Mouse (Mus musculus) heart, postnatal 10 days (tissue): ENCODE measurements around the gene Lrfn4. TPM values are rescaled to one million over a fixed set of nuclear protein-coding genes. Genes with fewer than 3 reads are reported as not detected.
"Not testable (repeated sequence)": the region's sequence is repeated elsewhere in the genome, so short reads cannot be mapped to it uniquely, and the experiment has no call there.

Experiments used
- DNase-seq, 2 experiments: peaks; one replicate each; pipeline ENCODE4 v3.0.0; 2021
- intact Hi-C: fragments of 180-260 bp; cut with DNase I; formaldehyde crosslinking; loops from one replicate; pipeline ENCODE4 v1.15.1; 2025
- total RNA-seq, 2 experiments: library from RNA; stranded (reverse); gene quantifications; 2 replicates each; pipeline ENCODE4 v1.2.3; 2021

Gene Lrfn4
- total RNA-seq, 2 experiments from 2014 or later = 12.6 to 16.0 TPM

DNA sequence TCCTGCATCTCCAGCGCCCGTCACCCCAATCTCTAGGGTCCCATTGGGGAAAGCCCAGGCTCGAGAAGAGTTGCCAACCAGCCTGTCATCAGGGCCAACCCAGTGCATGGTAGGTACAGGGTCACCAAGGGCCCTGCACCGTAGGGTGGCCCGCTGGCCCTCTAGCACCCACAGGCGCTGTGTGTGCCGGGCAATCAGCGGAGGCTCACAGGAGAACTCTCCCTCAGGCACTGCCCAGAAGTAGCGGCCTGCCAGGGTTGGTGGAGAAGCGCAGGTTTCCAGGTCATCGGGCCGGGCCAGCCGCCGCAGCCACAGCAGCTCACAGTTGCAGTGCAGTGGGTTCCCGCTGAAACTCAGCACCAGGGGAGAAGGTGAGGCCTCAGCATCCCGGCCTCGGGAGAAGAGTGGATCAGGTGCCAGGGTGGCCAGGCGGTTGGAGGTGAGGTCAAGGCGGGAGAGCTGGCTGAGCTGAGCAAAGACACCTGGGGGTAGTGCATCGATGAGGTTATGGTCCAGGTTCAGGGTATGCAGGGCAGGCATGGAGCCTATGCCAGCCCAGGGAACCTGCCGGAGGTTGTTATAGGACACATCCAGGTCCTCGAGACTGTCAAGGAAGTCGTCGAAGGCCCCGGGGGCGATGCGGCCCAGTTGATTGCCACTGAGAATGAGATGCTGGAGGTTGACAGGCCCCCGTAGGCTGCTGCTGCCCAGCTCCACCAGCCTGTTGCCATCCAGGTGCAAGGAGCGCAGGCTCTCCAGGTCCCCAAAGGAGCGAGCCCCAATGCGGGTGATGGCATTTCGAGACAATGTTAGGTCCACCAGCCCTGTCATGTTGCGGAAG lies 1.8 kb downstream of the Lrfn4 start:
- intact Hi-C loops = no loop called here

DNA sequence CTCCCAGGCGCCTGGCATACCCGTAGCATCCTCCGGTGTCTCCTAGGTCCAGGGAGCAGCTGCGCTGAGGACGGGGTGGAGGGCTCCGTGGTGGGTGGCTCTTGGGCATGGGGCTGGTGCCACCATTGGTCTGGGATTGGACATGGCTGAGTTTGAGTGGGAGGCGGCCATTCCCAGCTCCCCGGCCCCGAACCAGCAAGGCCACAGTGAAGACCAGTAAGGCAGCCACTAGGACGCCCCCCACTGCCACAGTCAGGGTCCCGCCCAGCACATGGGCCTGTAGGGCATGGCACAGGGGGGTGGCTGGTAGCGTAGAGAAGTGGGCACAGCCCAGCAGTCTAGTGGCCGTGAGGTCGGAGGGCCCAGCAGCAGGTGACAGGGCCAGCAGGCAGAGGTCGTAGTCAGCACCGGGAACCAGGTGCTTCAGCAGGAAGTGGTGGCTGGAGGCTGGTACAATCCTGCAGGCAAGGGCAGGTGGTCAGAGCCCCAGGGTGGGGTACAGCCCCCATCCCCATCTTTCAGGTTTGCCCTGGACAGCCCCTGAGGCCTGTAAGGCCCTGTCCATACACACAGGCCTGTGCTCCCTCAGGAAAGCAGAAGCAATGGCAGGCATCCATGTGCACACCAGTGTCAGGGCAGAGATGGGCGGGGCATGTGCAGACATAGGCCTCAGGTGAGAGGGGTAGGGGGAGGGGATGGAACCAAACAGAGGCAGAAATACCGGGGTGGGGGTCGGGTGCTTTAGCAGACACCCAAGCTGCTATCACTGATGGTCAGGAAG lies 3.1 kb downstream of the Lrfn4 start:
- intact Hi-C loops = no loop called here
- no peak for DNase-seq

More for the DNA sequence above, 1.8 kb downstream of the Lrfn4 start:
- DNase-seq = no peak

DNA sequence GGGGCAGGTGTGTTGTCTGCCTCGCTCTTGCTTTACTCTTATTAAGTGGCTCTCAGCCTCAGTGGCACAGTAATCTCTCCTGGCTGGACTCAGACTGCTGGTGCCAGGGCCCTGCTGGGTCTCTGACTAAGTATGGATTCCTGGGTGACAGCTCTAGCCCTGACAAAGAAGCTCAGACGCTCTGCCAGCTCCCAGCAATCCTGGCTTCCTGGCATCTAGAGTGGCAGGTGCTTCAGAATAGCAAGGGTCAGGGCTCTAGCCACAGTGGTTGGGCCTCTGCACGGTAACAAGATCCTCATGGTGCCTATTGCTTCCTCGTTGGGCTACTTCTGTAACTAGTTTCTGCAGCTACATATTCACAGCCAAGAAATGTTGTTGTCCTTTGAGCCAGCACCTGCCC lies 5.4 kb downstream of the Lrfn4 start:
- DNase-seq = peak; percentile 48 to 56
- intact Hi-C loops = no loop called here

DNA sequence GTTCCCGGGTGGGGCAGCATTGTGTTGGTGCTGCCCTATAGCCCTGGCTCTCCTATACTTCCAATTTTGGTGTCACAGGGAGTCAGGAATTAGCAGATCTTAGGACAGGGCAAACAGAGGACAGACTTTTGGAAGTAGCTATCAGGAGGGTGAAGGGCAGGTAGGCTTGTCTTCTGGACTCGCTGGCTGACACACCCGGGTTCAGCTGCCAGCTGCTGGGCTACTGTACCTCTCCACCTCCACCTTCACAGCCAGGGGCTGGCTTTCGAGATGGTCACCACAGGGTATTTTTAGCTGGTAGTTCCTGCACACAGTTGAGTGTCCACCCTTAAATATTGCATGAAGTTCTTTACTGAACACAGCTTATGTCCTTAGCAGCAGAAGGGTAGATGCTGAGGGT lies 7.0 kb downstream of the Lrfn4 start:
- no peak for DNase-seq
- intact Hi-C loops = no loop called here

DNA sequence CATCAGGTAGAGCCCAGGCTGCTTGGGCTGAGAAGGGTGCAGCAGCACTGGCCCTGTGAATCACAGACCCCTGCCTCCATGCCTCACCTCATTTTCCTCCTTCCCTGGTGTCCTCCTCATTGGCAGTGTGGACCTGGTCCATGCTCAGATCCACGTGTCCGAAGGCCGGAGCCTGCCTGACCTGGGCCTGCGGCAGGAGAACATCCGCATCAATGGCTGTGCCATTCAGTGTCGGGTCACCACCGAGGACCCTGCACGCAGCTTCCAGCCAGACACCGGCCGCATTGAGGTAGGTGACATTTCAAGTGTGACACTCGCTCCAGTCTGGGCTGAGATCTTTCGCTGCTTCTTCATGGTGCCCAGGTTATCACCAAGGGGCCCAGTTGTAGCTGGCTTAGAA lies 8.1 kb downstream of the Lrfn4 start:
- DNase-seq = no peak
- intact Hi-C loops = no loop called here

DNA sequence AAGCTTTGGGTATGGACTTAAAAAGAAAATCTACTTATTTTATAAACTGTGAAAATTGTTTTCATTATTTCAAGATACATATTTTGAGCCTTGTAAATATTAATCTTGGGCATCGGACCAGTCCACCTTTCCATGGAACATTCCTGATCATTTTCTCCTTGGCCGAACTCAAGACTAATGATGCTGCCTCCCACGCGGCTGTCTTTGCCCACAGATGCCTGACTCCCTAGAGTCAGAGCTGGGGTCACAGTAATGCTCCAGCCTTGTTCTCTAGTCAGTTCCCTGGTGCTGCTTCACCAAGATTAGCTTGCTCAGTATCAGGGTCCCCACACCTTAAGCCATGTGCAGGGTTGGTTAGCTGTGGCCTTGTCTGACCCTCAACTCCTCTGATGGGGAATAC lies 9.8 kb downstream of the Lrfn4 start:
- intact Hi-C loops = no loop called here
- no peak for DNase-seq

DNA sequence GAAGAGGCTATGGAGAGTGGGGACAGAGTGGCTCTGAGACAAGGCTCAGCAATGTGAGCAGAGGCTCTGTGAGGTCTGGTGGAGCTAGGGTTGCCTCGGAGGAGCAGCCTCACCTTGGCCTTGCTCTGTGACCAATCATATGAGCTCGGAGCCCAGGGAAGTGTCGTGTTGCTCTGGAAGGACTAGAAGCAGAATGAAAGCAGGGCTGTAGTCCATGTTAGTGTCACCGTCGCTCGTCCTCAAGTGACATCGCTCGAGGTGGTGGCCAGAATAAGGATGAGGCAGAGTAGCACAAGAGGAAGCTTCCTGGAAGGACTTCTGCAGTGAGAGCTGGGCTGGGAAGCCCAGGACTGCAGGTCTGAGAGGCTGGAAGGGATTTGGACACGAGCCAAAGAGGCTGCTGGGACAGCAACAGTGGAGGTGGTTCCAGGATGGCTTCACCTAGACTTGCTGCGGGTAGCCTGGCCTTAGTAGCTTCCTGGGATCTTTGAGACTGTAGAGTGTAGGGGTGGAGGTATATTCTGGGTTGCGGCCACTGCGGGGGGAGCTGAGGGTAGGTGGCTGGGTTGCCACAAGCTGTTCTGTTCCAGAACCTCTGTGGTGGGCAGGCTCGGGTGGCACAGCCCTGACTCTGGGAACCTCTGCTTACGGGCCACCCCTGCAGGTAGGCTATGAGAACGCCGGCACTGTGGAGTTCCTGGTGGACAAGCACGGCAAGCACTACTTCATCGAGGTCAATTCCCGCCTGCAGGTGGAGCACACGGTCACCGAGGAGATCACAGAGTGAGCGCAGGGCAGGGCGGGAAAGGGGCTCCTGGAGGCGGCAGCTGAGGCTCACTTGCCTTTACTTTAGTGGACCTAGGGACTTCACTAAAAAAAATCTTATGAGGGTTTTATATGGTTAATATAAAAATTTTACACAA lies 11.4 kb downstream of the Lrfn4 start:
- intact Hi-C loops = no loop called here
- DNase-seq = peak; percentile 34 to 55

DNA sequence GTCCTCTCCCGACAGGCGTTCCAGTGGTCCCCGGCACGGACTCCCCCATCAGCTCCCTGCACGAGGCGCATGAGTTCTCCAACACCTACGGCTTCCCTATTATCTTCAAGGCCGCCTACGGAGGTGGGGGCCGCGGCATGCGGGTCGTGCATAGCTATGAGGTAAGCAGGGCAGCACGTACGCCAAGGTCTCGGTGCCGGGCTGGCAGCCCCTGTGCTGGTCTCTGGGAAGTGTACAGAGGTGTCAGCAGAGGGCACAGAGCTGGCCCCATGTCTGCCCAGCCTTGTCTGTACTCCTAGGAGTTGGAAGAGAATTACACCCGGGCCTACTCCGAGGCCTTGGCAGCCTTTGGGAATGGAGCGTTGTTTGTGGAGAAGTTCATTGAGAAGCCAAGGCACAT lies 13.0 kb downstream of the Lrfn4 start:
- DNase-seq = no peak
- intact Hi-C loops = no loop called here

DNA sequence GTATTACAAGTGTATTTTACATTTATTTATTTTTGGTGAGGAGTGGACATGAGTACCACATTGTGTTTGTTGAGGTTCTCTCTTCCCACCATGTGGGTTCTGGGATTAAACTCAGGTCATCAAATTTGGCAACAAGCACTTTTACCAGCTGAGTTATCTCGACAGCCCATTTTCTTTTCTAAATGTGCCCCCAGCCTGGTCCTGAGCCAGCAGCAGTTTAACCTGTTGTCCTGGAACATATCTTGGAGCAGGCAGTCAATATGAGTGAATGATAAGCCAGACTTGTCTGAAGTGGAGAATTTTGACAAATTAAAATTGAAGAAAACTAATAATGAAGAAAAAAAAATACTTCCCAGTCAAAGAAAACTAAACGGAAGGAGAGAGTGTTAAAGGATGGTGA lies 19.4 kb downstream of the Lrfn4 start:
- intact Hi-C loops = no loop called here
- DNase-seq = no peak

DNA sequence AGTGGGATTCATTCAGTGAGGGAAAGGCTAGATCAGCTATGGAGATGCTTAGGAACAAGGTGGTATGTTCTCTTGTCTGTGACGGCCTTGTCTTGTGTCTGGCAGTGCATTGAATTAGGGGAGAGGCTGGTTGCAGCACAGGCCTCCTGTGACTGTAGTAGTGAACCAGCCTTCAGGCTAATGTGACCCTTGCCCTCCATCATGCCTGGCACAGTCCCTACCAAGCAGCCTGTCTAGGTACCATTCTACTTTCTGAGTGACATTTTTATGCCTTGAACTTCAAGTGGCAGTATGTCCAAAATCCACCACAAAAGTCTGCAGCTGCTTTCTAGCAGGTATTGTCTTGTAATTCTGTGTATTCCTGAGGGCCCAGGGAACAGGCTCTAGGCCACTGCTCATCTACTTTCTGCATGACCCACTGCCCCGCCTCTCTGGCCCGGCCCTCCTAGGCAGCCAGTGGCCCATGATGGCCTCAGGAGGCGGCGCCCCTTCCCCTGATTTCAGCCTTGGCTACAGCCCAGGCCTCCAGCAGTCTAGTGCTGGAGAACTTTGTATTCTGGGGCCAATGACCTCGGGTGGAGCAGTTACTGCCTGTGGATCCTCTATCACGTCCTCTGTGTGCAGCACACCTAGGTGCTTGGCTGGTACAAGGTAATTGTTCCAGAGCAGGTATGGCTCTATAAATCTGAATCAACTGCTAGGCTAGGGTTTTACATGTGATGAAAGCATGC lies 21.5 kb downstream of the Lrfn4 start:
- intact Hi-C loops = no loop called here
- no peak for DNase-seq

DNA sequence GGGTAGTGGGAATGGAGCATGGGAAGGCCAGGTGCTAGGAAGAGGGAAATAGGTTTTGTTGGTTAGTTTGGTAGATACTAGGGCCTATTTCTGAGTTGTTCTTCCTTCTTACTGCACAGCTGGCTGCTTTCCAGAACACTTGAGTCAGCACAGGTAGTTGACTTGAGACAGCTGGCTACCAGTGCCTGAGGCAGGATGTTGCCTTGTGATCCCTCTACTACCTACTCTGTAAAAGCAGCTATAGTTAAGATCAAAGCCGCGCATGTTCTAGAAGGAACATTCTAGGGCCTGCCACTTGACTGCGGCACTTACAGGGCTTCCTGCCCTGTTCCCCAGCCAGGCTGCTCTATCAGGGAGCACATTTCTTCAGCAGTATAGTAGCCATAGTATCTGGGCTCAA lies 25.4 kb downstream of the Lrfn4 start:
- intact Hi-C loops = no loop called here
- no peak for DNase-seq

DNA sequence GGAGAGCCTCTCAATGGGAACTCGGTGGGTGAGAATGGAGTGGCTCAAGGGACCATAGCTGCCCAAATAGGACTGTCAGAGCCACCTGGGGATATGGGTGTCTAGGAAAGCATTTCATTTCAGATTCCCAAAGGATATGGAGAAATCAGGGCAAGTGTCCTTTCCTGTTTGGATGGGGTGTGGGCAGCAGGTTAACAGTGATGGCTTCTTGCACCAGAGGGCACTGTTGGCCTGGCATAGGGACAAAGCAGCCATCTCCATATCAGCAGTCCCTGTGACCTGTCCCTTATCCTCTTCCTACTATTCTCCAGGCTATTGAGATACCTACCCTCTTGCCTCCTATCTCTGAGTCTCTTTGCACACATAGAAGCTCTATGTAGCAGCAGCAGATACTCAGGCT lies 26.4 kb downstream of the Lrfn4 start:
- intact Hi-C loops = no loop called here
- DNase-seq = peak; percentile 24 to 36

DNA sequence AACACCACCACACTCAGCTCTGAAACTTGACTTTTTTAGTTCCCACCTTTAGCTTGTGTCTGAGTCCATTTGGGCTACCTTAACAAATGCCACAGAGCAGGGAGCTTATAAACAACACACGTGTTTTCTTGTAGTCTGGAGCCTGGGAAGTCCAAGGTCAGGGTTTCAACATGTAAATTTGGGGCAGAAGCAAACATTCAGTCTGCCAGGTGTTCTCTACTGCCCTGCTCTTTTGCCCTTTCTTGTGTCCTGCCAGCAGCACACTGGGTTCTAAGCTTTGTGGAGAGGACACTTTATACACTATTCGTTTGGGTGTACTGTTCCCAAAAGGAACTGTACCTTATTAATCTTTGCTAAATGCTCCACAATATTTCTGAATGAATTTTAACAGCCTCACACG lies 27.0 kb downstream of the Lrfn4 start:
- DNase-seq = no peak
- intact Hi-C loops = no loop called here

DNA sequence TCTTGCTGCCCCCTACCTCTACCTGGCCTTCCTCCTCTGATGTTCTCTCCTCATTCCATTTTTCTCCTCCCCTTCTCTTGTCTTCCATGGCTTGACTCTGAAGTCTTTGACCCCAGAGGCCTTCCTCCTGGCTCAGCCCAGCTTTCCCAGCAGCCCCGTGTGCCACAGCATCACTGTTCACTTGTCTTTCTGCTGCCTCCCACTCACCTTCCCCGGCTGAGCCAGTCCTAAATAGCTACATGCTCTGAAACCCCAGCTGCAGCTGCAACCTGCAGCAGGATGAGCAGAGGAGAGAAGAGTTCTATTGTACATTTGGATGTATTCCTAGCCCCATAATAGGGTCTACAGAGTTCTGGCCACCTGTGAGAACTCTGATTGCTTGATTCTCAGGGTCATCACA lies 28.0 kb downstream of the Lrfn4 start:
- no peak for DNase-seq
- intact Hi-C loops = no loop called here

DNA sequence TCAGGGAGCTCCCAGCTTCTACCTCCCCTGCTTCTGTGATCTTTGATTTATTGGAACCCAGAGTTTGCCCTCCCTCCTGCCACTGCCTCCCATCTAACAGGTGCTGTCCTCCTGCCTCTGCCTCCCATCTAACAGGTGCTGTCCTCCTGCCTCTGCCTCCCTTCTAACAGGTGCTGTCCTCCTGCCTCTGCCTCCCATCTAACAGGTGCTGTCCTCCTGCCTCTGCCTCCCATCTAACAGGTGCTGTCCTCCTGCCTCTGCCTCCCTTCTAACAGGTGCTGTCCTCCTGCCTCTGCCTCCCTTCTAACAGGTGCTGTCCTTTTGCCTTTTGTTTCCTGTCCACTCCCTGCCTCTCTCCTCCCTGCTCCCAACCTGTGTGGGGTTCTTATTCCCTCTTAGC lies 28.7 kb downstream of the Lrfn4 start:
- DNase-seq, intact Hi-C loops: not testable (repeated sequence)

DNA sequence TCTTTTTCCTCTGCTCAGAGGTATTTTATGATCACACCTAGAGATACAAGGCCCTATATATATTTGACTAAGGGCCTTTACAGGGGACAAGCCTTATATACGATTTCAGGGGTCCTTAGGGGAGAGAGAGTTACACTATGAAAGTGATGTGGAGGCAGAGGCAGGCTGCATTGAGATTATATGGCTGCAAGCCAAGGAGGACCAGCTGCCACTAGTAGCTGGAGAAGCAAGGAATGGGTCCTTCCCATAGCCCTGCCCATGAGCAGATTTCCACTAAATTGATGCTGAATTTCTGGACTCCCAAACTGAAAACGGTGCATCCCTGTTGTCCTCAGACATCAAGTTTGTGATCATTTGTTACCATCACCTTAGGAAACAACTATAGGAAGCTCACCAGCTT lies 31.6 kb downstream of the Lrfn4 start:
- intact Hi-C loops = no loop called here
- no peak for DNase-seq

DNA sequence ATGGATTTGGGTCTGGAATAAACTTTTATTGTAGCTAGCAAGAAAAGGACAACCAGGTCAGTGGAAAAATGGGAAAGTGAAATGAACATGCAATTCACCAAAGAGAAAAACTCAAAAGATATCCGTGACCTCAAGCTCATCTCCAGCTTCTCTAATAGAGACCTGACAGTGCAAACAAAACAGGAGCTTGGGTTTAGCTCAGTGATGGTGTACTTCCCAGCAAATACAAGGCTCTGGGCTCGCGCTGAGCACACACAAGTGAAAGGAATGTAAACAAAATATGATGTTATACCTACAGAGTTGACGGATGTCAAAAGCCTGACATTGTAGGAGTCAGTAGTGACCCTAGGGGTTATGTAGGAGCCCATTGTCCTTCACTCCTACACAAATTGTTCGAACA lies 36.2 kb downstream of the Lrfn4 start:
- intact Hi-C loops = no loop called here
- no peak for DNase-seq

DNA sequence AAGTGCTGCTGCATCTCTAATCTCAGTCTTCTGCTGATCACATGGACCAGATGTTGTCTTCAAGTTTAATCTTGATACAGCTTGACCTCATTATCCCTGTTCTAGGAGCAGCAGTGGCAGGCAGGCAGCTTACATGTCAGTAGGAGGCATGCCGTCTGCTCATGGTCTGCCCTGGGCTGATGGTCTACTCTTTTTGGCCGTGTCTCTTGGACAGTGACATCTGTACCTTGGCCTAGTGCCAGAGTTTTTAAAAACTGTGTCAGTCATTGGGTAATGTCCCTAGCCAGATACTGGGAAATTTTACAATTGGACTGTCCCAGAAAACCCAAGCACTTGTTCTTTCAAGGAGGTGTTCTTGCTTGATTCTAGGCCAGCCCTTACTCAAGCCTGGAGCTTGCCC lies 36.7 kb downstream of the Lrfn4 start:
- peak; percentile 58 to 64 for DNase-seq
- intact Hi-C loops = no loop called here

DNA sequence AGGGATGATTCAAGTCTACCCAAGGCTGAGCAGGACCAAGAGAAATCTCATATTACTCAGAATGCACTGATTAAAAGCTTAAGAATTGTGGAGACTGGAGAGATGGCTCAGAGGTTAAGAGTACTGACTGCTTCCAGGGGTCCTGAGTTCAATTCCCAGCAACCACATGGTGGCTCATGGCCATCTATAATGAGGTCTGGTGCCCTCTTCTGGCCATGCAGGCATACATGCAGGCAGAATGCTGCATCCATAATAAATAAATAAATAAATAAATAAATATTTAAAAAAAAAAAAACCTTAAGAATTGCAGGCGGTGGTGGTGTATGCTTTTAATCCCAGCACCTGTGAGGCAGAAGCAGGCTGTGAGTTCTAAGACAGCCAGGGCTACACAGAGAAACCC lies 42.2 kb downstream of the Lrfn4 start:
- intact Hi-C loops = no loop called here
- DNase-seq = no peak

DNA sequence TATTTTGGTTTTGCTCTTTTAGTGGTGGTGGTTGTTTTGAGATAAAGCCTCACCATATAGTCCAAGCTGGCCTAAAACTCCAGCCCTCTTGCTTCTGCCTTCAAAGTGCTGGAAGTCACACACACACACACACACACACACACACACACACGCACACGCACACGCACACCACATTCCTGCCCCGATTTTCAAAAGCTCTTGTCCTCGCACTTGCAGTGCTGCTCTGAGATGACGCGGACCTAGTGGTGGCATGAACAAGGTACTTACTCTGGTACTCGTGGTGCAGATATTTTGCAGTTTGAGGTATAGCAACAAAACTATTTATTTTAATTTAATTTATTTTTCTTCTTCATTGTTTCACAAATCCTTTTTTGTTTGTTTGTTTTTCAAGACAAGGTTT lies 43.0 kb downstream of the Lrfn4 start:
- DNase-seq = no peak
- intact Hi-C loops = no loop called here

DNA sequence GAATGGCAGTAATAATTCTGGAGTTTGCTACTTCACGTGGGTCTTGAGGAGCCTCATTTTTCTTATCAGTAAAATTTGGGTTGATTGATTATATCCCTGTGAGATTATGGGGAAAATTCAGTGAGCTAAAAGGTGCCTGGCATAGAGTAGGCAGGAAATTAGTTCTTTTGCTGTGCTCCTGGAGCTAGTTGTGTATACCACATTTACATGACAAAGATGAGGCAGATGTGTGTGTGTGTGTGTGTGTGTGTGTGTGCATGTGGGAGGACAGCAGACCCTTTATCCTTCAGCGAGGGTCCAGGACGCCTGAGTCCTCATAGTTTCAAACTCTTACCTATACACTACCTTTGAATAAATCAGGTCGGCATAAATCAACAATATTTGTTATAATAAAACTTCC lies 43.4 kb downstream of the Lrfn4 start:
- intact Hi-C loops = no loop called here
- DNase-seq = no peak
